Mouse (Mus musculus) heart, postnatal 14 days (tissue): ENCODE measurements around the gene Birc7. TPM values are rescaled to one million over a fixed set of nuclear protein-coding genes. Genes with fewer than 3 reads are reported as not detected.

Experiments
- DNase-seq, 2 experiments: peaks; one replicate each; pipeline ENCODE4 v3.0.0; 2021 to 2022
- intact Hi-C: fragments of 180-260 bp; cut with DNase I; formaldehyde crosslinking; loops from one replicate; pipeline ENCODE4 v1.15.1; 2025
- total RNA-seq, 2 experiments: library from RNA; stranded (reverse); gene quantifications; 2 replicates each; pipeline ENCODE4 v1.2.3; 2021

Gene Birc7
- total RNA-seq, 2 experiments from 2014 or later, result not detected

DNA sequence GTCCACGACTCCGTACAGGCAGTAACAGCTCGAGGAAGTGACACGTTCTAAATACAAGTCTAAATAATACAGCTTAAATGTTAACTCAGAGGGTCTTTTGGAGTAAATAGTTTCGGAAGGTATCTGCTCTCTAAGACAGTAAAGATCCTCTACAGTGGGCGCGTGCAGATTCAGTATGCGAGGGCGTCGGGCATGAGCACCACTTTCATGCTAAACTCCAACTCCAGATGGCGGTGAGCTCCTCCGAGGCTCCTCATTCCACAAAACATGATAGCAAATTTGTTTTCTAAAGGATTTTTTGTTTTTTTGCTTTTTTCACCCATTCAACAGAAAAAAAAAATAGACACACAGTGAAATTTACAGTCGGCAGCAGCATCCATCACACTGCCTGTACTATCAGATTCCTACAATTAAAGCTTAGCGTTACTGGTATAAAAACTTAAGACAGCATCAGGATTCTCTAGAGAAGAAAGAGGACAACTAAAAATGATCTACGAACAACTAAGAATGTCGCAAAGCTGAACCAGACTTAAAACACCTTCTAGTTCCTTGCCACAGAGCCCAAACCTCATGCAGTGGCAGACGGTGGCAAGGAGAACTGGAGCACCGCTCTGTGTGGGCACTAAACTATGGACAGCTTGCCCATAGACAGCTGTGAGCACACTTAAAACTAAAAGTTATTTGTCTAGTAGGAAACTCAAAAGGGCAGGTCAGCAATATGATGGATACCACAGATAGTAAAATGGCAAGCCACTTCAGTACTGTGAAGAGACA is 24.2 kb upstream of the Birc7 start:
- intact Hi-C loops, result no loop called here
- DNase-seq, result no peak

- no peak for DNase-seq
- intact Hi-C loops, result no loop called here
Measured at GRCm38 (mm10) chr2:180905556-180906221, 23.1 kb upstream of the Birc7 start.

DNA sequence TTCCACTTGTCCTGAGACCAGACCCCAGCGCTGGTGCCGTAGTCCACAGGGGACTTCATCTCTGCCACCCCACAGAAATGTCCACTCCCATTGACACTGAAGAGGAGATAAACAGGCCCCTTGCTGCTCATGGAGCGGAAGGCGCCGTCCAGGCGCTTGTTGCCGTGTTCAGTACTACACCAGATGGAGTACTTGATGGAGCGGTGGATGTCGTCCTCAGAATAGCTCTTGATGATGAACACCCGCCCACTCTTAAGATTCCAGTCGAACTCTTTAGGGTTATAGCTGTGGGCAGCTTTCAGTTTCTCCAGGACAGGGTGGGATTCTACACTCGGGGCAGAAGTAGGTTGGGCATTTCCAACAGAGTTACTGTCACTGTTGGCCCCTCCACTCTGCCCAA is 17.9 kb upstream of the Birc7 start:
- no peak for DNase-seq
- intact Hi-C loops, result loop anchor here (10.0 kb wide), 1 partner anchor 236 kb away; no protein-coding TSS in a partner anchor

DNA sequence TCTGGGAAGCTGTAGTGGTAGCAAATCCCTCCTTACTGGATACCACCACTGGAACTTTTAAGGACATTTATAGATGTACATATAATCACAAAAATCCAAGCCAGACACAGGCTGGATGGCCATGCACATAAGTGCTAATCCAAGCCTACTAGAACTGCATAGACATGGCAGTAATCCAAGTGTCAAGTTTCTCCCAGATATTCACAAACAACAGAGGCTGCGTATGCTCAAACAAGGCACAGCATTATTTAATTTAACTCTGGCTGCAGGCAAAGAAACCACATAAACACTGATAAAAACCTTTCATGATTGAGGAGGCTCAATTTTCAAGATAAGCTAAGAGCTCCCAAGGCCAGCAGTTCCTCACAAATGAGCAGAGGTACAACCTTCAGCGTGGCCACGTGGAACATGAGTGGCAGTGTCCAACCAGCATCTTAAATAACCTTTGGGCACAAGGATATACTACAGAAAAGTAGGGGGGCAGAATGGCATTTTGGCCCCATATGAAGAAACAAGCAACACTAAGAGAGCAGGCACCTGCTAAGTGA is 12.9 kb upstream of the Birc7 start:
- no peak for DNase-seq
- intact Hi-C loops, result loop anchor here (10.0 kb wide), 1 partner anchor 241 kb away; no protein-coding TSS in a partner anchor

GRCm38 (mm10) chr2:180919913-180920809 is 8.7 kb upstream of the Birc7 start:
- intact Hi-C loops, result loop anchor here (10.0 kb wide), 1 partner anchor 245 kb away; no protein-coding TSS in a partner anchor
- no peak for DNase-seq

DNA sequence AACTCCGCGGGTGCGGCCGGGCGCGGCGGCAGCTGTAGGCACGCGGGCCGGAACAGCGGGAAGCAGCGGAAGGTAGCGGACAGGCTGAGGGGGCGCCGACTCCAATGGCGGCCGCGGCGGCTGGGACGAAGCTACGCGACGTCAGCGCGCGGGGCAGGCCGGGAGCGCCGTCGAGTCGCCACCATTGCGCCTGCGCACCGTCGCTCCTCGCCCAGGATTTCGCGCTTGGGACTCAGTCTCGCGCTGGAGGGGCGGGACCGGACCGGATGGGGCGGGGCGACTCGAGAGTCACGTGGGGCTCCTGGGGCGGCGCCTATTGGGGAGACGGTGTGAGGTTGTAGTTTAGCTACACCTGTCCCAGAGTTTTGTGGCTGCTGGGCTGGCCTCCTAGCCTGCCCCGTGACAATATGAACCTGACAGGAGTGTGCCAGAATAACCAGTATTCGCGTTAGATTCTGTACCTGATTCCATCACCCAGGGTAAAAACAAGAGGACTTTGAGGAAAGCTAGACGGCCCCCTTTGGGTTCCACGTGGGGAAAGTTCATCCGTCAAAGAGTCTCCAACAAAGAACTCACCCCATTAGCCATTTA is 7.9 kb upstream of the Birc7 start, which contains the start of gene Ythdf1:
Gene Ythdf1 (minus strand): TSS at position 140 of the 591 bp plus-strand sequence.
- intact Hi-C loops, result no loop called here
- peak; percentile 99 for DNase-seq

DNA sequence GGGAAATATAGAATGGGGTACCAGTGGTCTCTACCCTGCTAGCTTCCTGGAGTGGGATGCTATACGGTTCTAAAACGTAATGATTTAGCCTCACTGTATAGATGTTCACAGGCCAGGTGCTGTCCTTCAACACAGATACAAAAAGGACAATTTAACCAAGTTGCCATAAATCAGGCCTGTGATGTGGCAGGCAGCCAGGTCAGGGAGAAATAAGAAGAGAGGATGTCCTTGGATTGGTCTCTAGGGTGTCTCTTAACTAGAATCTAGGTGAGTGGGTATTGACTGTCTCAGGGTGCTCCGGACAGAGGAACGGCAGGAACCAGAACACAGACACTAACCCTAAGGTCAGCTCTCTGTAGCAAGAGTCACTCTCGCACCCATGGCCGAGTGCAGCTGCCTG is 6.1 kb upstream of the Birc7 start:
- intact Hi-C loops, result no loop called here
- DNase-seq, result no peak

- DNase-seq, result peak; percentile 79 to 84
- intact Hi-C loops, result loop anchor here (1.0 to 2.0 kb wide), 2 partner anchors 39 to 134 kb away; no protein-coding TSS in a partner anchor
Measured at GRCm38 (mm10) chr2:180925176-180925575, 3.6 kb upstream of the Birc7 start.

DNA sequence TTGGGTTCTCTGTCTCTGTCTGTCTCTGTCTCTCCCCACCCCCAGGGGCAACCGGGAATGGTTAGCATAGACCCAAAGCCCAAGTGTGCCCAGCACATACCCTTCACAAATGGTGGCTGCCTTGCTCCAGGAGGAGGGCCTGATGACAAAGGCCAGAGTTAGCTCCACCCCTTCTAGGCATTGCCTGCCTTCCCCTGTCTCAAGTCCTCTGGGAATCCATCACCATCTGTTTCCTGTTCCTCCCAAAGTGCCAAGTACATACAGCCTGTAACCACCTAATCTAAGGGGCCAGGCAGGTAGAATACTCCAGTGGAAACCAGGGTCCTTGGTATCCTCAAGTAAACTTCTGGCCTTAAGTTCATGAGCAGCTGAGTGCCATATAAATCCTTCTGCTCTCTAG is 3.6 kb downstream of the Birc7 start:
- intact Hi-C loops, result no loop called here
- no peak for DNase-seq

- intact Hi-C loops, result no loop called here
- no peak for DNase-seq
Measured at GRCm38 (mm10) chr2:180940187-180940586, 11.4 kb downstream of the Birc7 start.

DNA sequence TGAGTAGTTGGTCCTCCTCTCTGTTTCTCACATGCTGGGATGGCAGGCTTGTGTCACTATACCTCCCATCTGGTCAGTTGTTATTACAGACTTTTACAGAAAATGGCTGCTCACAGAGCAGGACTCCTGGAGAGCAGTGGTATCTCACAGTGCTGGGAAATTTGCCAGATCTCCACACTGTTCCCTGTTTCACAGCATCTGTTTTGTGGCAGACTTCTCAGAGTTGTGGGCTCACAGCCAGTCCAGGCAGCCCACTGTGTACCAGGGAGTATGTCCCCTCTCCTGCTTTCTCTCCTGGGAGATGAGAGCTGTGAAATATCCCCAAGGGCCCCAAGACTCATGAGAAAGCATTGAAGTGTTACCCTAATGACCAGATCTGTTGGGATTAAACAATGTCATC is 13.0 kb downstream of the Birc7 start:
- no peak for DNase-seq
- intact Hi-C loops, result no loop called here

- no peak for DNase-seq
- intact Hi-C loops, result no loop called here
Measured at GRCm38 (mm10) chr2:180949947-180950346, 21.1 kb downstream of the Birc7 start.

- DNase-seq, result no peak
- intact Hi-C loops, result no loop called here
Measured at GRCm38 (mm10) chr2:180952731-180953171, 23.9 kb downstream of the Birc7 start.

- no peak for DNase-seq
- intact Hi-C loops, result no loop called here
Measured at GRCm38 (mm10) chr2:180953638-180954037, 24.8 kb downstream of the Birc7 start.

DNA sequence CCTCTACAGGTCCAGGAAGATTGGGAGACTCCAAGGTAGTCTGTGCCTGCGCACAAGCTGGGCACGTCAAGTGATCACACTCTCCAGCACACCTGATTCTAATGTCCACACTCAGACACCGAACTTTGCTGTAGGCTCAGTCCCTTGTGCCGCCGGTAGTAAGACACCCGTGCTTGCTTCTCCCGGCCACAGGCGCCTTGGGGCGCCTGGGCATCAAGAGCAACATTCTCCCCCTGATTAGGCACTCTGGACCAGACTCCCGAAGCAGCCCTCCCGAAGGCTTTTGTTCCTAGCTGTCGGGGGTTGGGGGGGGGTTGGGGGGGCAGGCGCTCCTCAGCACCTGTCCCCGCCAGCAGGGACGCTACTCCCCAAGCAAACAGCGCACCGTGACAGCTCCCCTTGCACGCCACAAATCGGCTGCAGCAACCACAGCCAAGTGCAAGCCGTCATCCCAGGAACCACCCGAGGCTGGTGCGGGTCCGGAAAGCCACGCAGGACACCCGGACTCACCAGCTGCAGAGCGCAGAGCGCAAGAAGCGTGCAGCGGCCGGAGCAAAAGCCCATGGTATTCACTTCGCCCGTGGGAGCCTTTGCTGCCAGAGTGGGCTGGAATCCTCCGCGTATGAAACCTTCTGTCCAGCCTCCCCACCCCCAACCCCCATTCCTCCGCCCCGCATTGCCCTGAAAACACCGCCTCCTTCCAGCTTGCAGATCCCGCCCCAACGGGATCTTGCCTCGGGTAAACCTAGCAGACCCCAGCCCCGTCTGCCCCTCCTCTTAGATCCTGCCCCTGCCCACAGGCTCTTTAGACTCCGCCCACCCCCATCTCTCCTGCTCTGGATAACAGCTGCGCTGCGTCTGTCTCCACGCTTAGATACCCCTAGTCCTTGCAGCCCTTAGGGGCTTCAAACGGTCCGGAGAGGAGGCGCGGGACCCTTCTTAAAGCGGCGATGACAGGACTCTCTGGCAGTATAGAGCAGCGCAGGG is 25.5 kb downstream of the Birc7 start, which contains the start of gene Nkain4:
Gene Nkain4 (minus strand): TSS at position 639 of the 987 bp plus-strand sequence.
- peak; percentile 31 to 50 for DNase-seq
- intact Hi-C loops, result no loop called here

DNA sequence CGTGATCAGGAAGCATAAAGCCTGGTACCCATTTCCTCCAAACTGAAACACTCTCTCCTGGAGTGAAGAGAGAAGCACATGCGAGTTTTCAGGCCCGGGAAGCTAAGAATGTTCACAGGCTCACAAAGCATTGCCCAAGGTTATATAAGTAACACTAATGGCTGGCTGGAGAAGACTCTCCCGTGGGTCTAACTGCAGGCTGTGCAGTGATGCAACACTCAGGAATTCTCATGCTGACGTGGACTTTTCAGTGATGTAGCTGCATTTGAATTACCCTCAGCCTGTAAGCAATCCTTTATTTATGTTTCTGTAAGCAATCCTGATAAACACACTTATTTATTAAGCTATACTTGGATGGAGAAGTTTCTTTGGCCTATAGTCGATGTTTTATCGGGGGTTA is 30.8 kb downstream of the Birc7 start:
- DNase-seq, result no peak
- intact Hi-C loops, result no loop called here

- intact Hi-C loops, result no loop called here
- DNase-seq, result no peak
Measured at GRCm38 (mm10) chr2:180960187-180960586, 31.4 kb downstream of the Birc7 start.

DNA sequence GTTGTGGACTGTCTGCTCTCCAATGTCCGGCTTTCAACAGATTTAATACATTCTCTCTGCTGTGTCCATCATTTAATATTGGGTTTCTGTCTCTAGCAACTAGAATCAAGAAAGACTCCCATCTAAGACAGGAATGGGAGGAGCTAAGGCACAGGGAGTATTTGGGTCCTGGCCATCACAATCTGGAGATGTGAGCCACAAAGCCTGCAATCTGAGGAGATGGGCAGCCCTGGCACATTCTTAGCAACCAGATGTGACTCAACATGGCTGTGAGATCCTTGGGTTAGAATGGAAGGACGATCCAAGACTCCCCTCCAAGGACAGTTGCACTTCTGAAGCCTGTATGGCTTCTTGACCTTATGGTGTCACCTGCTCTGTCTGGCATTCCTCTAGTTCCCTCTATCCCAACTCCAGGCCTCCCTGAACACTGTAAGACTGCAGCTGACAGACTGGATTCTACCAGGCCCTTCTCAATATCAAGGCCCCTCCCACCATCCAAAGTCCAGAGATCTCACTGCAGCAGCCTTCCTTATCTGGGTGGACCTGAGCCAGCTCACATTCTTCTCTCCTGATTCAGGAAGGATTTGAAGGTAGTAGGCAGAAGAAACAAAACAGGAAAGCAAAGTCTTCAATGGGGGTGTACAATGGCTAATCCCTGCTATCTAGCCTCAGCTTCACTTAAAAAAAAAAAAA is 33.9 kb downstream of the Birc7 start:
- intact Hi-C loops, result no loop called here
- no peak for DNase-seq
